Mouse (Mus musculus) liver, postnatal 0 days (tissue): ENCODE results near the gene Ctsd.

ENCODE experiments used
- CTCF ChIP-seq: sonication (generic); IDR thresholded peaks from 2 replicates; pipeline ENCODE4 v1.5.1; 2016; ENCODE audit warnings: antibody characterized with exemption, low read depth
- EP300 ChIP-seq: IDR thresholded peaks from 2 replicates; pipeline ENCODE4 v1.6.1; 2016; ENCODE audit warnings: antibody characterized with exemption, low read depth, mild to moderate bottlenecking

DNA sequence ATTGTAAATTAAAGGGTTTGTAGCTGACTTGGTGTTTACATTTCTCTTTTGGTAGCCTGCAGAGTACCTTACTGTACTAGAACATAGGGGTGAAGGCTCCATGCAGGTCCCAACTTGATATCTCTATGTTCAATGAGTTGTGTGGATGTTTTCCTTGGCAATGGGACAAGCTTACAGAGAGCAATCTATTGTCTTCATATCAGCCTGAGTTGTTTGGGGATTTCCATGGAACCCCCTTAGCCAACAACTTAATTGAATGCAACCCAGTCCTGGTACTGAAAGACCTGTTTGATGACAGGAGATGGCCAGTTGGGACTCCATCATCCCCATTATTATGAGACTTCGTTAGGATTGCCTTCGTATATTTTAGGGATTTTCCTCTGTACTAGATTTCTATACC, 30.2 kb upstream of the Ctsd start:
- TF ChIP-seq CTCF: no peak
- TF ChIP-seq EP300: no peak
